Mouse (Mus musculus): ENCODE measurements around the gene Ddx24. TPM values are rescaled to one million over a fixed set of nuclear protein-coding genes. Genes with fewer than 3 reads are reported as not detected.

Ddx24 gene
- polyA plus RNA-seq, 1 experiment from 2014 or later, result 128 TPM

DNA sequence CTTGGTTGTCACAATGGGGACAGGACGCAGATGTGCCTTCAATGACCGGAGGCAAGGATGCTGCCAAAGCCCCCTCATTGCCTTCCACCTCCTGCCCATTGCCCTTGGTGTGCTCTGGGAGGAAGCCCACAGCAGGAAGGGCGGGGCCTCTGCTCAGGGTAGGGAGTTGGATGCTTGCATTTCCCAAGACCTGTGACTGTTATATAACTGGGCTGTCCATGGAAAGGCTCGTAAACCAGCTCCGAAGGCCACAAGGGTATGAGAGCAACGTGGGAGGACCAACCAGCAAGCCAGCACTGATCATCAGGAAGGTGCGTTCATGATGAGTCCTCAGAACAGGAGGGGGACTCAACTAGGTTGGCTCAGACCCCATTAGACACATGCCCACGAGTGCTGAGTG lies 64.8 kb downstream of the Ddx24 start:
- ATAC-seq, result no peak
- Histone ChIP-seq H3K27me3 (replicated peaks; ENCODE audit: control insufficient read depth, insufficient read depth, low read length) (no peaks in the 10 kb centered on the region), H3K4me1 (replicated peaks; ENCODE audit: control insufficient read depth, insufficient read depth, low read length) (no peaks in the 10 kb centered on the region), H3K4me2 (ENCODE audit: low read length) (no peak overlapping the region), H3K36me3 (ENCODE audit: control insufficient read depth, insufficient read depth) (no peaks in the 10 kb centered on the region), H3K27ac (ENCODE audit: low read length) (no peak overlapping the region), H3K9ac (replicated peaks; ENCODE audit: low read depth, low read length) (no peak overlapping the region), H3K4me3 (replicated peaks; ENCODE audit: low read length) (no peak overlapping the region), H3K9me3 (ENCODE audit: control insufficient read depth, low read length) (no peaks in the 10 kb centered on the region)
- WGBS, result 82% methylated on average over 8 of the region's 8 CpGs

DNA sequence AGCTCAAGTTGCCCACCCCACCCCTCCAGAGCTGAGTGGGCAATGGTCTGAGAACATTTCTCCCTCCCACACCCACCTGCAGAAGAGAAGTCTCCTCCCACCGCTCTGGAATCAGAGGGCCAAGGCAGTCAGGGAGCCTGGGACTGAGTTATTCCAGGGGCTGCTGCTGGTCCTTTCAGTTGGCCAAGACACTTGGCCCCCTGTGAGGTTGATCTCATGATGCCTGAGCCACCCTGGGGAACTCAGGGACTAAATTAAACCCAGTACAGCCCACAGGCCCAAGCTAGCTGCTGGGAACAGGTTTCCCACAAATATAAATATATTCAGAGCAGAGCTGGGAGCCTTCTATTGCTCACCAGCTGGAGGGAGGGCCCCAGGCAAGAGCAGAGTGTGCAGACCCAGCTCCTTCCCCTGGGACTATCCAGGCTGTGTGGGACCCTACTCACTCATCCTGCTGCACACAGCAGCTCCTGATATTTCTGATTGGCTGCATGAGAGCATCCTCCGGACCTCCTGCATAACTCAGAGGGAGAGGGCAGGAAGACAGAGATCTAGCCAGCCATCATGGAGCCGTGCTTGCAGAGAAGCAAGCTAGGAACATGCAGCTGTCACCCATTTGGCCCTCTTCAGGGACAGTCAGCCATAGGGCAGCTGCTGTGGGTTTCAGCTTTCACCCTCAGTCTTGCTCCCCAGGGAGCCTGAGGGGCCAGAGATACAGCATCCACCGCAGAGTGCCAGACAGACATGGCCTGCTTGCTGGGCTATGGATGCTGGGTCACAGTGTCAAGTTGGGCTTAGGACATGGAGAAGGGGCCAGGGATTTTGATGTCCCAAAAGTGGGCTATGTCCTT lies 66.5 kb downstream of the Ddx24 start:
- no peaks in the 10 kb centered on the region for H3K4me1 ChIP-seq (replicated peaks; ENCODE audit: control insufficient read depth, insufficient read depth, low read length)
- H3K27me3 ChIP-seq (replicated peaks; ENCODE audit: control insufficient read depth, insufficient read depth, low read length), result no peaks in the 10 kb centered on the region
- WGBS, result 66% methylated on average over 4 of the region's 4 CpGs
- H3K9me3 ChIP-seq (ENCODE audit: control insufficient read depth, low read length), result no peaks in the 10 kb centered on the region
- H3K9ac ChIP-seq (replicated peaks; ENCODE audit: low read depth, low read length), result no peak overlapping the region
- ATAC-seq, result no peak
- no peak overlapping the region for H3K4me3 ChIP-seq (replicated peaks; ENCODE audit: low read length)
- no peak overlapping the region for H3K4me2 ChIP-seq (ENCODE audit: low read length)
- no peaks in the 10 kb centered on the region for H3K36me3 ChIP-seq (ENCODE audit: control insufficient read depth, insufficient read depth)
- no peak overlapping the region for H3K27ac ChIP-seq (ENCODE audit: low read length)

DNA sequence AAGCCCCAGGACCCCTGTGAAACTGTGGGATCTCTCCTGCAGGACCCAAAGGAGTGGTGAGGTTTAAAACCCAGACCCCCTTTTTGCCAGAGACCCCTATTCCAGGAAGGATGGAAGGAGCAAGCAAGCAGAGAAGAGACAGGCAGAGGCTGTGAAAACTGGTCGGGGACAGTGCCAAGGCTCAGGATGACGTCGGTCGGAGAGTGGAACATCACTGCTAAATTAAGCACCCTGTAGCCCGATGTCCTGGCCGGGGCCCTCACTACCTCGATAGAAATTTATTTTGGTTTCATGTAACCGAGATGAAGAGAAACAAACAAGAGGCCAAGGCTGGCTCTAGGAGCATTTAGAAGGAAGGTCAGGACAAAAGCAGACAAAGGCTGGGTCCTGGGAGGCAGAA lies 67.4 kb downstream of the Ddx24 start:
- Histone ChIP-seq H3K4me3 (replicated peaks; ENCODE audit: low read length) (no peak overlapping the region), H3K27me3 (replicated peaks; ENCODE audit: control insufficient read depth, insufficient read depth, low read length) (no peaks in the 10 kb centered on the region), H3K27ac (ENCODE audit: low read length) (no peak overlapping the region), H3K9ac (replicated peaks; ENCODE audit: low read depth, low read length) (no peak overlapping the region), H3K4me2 (ENCODE audit: low read length) (no peak overlapping the region), H3K9me3 (ENCODE audit: control insufficient read depth, low read length) (no peaks in the 10 kb centered on the region), H3K4me1 (replicated peaks; ENCODE audit: control insufficient read depth, insufficient read depth, low read length) (no peaks in the 10 kb centered on the region), H3K36me3 (ENCODE audit: control insufficient read depth, insufficient read depth) (no peaks in the 10 kb centered on the region)
- no peak for ATAC-seq
- WGBS, result 77% methylated on average over 8 of the region's 8 CpGs

Other genes with a start within 250 kb of the Ddx24 start
- 0.25 TPM in 1 of 2 replicates, not detected in the other for gene Prima1, start 183.7 kb downstream of the Ddx24 start, polyA plus RNA-seq (2015; fragmentation: Nextera tagmentation; extraction: Ambion mirVana)
- 2.5 and 3.0 TPM in 2 replicates for gene Fam181a, start 114.9 kb downstream of the Ddx24 start, polyA plus RNA-seq (2015; fragmentation: Nextera tagmentation; extraction: Ambion mirVana)
- gene Asb2, start 69.8 kb downstream of the Ddx24 start, polyA plus RNA-seq (2015; fragmentation: Nextera tagmentation; extraction: Ambion mirVana), result 0.73 and 0.77 TPM in 2 replicates
- gene Otub2, start 37.1 kb downstream of the Ddx24 start, polyA plus RNA-seq (2015; fragmentation: Nextera tagmentation; extraction: Ambion mirVana), result 23.8 TPM in 2 replicates
- 1.1 and 1.4 TPM in 2 replicates for gene 9330161L09Rik, start 18.0 kb downstream of the Ddx24 start, polyA plus RNA-seq (2015; fragmentation: Nextera tagmentation; extraction: Ambion mirVana)
- gene Ifi27, start 8.4 kb upstream of the Ddx24 start, polyA plus RNA-seq (2015; fragmentation: Nextera tagmentation; extraction: Ambion mirVana), result 8.4 and 11.4 TPM in 2 replicates
- 1.2 and 1.9 TPM in 2 replicates for gene Ifi27l2a, start 17.9 kb upstream of the Ddx24 start, polyA plus RNA-seq (2015; fragmentation: Nextera tagmentation; extraction: Ambion mirVana)
- gene Ifi27l2b, start 31.4 kb upstream of the Ddx24 start, polyA plus RNA-seq (2015; fragmentation: Nextera tagmentation; extraction: Ambion mirVana), result not detected in 2 replicates
- 1.7 and 2.4 TPM in 2 replicates for gene Ppp4r4, start 106.5 kb upstream of the Ddx24 start, polyA plus RNA-seq (2015; fragmentation: Nextera tagmentation; extraction: Ambion mirVana)
- 0.14 TPM in 1 of 2 replicates, not detected in the other for gene Serpina10, start 205.6 kb upstream of the Ddx24 start, polyA plus RNA-seq (2015; fragmentation: Nextera tagmentation; extraction: Ambion mirVana)
- gene Serpina6, start 231.4 kb upstream of the Ddx24 start, polyA plus RNA-seq (2015; fragmentation: Nextera tagmentation; extraction: Ambion mirVana), result not detected in 2 replicates